Mouse (Mus musculus) bone marrow macrophage, adult 2 months (primary cell): Measurements from ENCODE around the gene Klrb1.

Experiments used
- CTCF ChIP-seq: IDR thresholded peaks from 2 replicates; pipeline ENCODE4 v1.5.1; 2012; ENCODE audit warnings: low read depth, mild to moderate bottlenecking, low read length, moderate library complexity
- POLR2A ChIP-seq: IDR thresholded peaks from 2 replicates; pipeline ENCODE4 v1.6.1; 2012; ENCODE audit warnings: mild to moderate bottlenecking, low read depth, low read length, borderline replicate concordance

GRCm38 (mm10) chr6:128732032-128732431 is 9.2 kb upstream of the Klrb1 start:
- TF ChIP-seq POLR2A (no peak), CTCF (no peak)
